ENCODE assay signal across 8 mouse cellular contexts in the genomic region with DNA sequence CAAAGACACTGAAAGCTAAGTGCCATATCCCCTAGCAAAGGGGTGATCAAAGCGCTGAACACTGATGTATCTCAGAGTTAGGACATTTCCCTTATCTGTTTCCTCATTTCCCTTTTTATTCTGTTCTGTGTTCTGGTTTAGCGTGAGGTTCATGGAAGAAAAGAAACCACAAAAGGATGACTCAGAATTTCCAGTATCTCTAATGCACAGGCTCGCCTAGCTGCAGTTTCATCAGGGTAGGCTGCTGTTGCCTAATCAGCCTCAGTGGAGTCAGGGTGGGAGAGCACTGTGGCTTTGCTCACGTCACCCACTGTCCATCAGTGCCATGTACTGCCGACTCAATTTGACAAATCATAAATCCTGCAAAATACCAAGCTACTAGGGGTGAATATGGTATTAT.
A peak's percentile ranks its signal among the peaks of the same experiment; 100 is the strongest.
DNase-seq lines count a peak whose midpoint lies in the region; ATAC-seq and TF ChIP-seq lines count a peak whose summit lies in the region.
"Had no signal": no experiment of that assay in that cellular context is flagged by ENCODE, and none has a peak within 500 bp of the region (broad histone marks: within the 10 kb centered on the region; RNA-seq: fewer than 3 reads in every experiment).

No protein-coding gene starts in this region.

- no peaks in the 10 kb centered on the region for H3K36me3 ChIP-seq in stomach, embryonic 15.5 days
- H3K36me3 ChIP-seq in stomach, postnatal 0 days (ENCODE audit: control insufficient read depth, insufficient read depth, low read length), result no peaks in the 10 kb centered on the region
- no peaks in the 10 kb centered on the region for H3K36me3 ChIP-seq in liver, embryonic 12.5 days
- H3K36me3 ChIP-seq in limb, embryonic 10.5 days, result no peaks in the 10 kb centered on the region

- H3K4me3 ChIP-seq in stomach, embryonic 15.5 days (replicated peaks), result no peak overlapping the region
- no peak overlapping the region for H3K4me3 ChIP-seq in stomach, postnatal 0 days (ENCODE audit: low read depth, low read length)
- H3K4me3 ChIP-seq in bone marrow macrophage, adult 2 months (ENCODE audit: insufficient read depth, low read length), result no peak overlapping the region
- no peak overlapping the region for H3K4me3 ChIP-seq in liver, embryonic 12.5 days
- H3K4me3 ChIP-seq in limb, embryonic 10.5 days, result no peak overlapping the region

- no peak for TF ChIP-seq CTCF in stomach, postnatal 0 days (IDR thresholded peaks at IDR 0.05; ENCODE audit: low read depth)
- no peak for TF ChIP-seq CTCF in bone marrow macrophage, adult 2 months (IDR thresholded peaks at IDR 0.05; ENCODE audit: low read depth, low read length)

- no peaks in the 10 kb centered on the region for H3K4me1 ChIP-seq in stomach, embryonic 15.5 days
- no peaks in the 10 kb centered on the region for H3K4me1 ChIP-seq in stomach, postnatal 0 days (replicated peaks; ENCODE audit: control insufficient read depth, insufficient read depth)
- H3K4me1 ChIP-seq in bone marrow macrophage, adult 2 months (ENCODE audit: control insufficient read depth, insufficient read depth, low read length), result peaks cover 28% of the 10 kb centered on the region
- H3K4me1 ChIP-seq in liver, embryonic 12.5 days, result 0 out of 2 replicates have a peak, but pooled peaks cover 2% of the 10 kb centered on the region
- no peaks in the 10 kb centered on the region for H3K4me1 ChIP-seq in limb, embryonic 10.5 days

- no peak for TF ChIP-seq POLR2A in bone marrow macrophage, adult 2 months (IDR thresholded peaks at IDR 0.05; ENCODE audit: borderline replicate concordance, low read depth, low read length)

- no peaks in the 10 kb centered on the region for H3K27me3 ChIP-seq in stomach, embryonic 15.5 days (replicated peaks)
- no peaks in the 10 kb centered on the region for H3K27me3 ChIP-seq in stomach, postnatal 0 days (ENCODE audit: control insufficient read depth, insufficient read depth, low read length)
- H3K27me3 ChIP-seq in liver, embryonic 12.5 days (replicated peaks), result no peaks in the 10 kb centered on the region
- H3K27me3 ChIP-seq in limb, embryonic 10.5 days (ENCODE audit: low read depth, poor library complexity, severe bottlenecking), result no peaks in the 10 kb centered on the region

- no peak for DNase-seq in stomach, postnatal 0 days (ENCODE audit: low spot score)
- DNase-seq in limb, embryonic 10.5 days (ENCODE audit: low spot score), result no peak
- no peak for DNase-seq in right cerebral cortex, adult 18-20 months
- no peak for DNase-seq in kidney, postnatal 14 days
- DNase-seq: cerebellum, adult 11 months had no signal

- no peak for TF ChIP-seq EP300 in stomach, postnatal 0 days (optimal IDR thresholded peaks at IDR 0.05)

- ATAC-seq in stomach, embryonic 15.5 days (ENCODE audit: insufficient read depth, low FRiP score, low read depth), result peak; percentile 63; the same call in 1 of the 2 replicates
- ATAC-seq in stomach, postnatal 0 days (ENCODE audit: low FRiP score, low TSS enrichment), result no peak
- ATAC-seq in liver, embryonic 12.5 days, result peak; percentile 91

- H3K27ac ChIP-seq in stomach, embryonic 15.5 days, result no peak overlapping the region
- no peak overlapping the region for H3K27ac ChIP-seq in stomach, postnatal 0 days (replicated peaks)
- H3K27ac ChIP-seq in bone marrow macrophage, adult 2 months (ENCODE audit: insufficient read depth, low read depth, low read length), result peak overlapping the region; percentile 59
- H3K27ac ChIP-seq in liver, embryonic 12.5 days, result no peak overlapping the region
- no peak overlapping the region for H3K27ac ChIP-seq in limb, embryonic 10.5 days

- H3K9me3 ChIP-seq in stomach, embryonic 15.5 days, result no peaks in the 10 kb centered on the region
- H3K9me3 ChIP-seq in stomach, postnatal 0 days (ENCODE audit: control insufficient read depth, low read length), result no peaks in the 10 kb centered on the region
- H3K9me3 ChIP-seq in liver, embryonic 12.5 days (replicated peaks), result no peaks in the 10 kb centered on the region
- H3K9me3 ChIP-seq in limb, embryonic 10.5 days (replicated peaks), result no peaks in the 10 kb centered on the region

- WGBS in stomach, embryonic 15.5 days, result 64% methylated on average over 5 of the region's 5 CpGs
- 56% methylated on average over 5 of the region's 5 CpGs for WGBS in stomach, postnatal 0 days
- 11% methylated on average over 5 of the region's 5 CpGs for WGBS in liver, embryonic 12.5 days (ENCODE audit: insufficient replicate concordance)
- 74% methylated on average over 5 of the region's 5 CpGs for WGBS in limb, embryonic 10.5 days

- no peak overlapping the region for H3K4me2 ChIP-seq in stomach, embryonic 15.5 days
- H3K4me2 ChIP-seq in stomach, postnatal 0 days (replicated peaks; ENCODE audit: low read depth), result no peak overlapping the region
- H3K4me2 ChIP-seq in liver, embryonic 12.5 days, result peak overlapping the region; percentile 3; the same call in 1 of the 2 replicates

- H3K9ac ChIP-seq in stomach, embryonic 15.5 days, result no peak overlapping the region
- no peak overlapping the region for H3K9ac ChIP-seq in stomach, postnatal 0 days (ENCODE audit: low read length)
- no peak overlapping the region for H3K9ac ChIP-seq in liver, embryonic 12.5 days
